Mouse (Mus musculus) liver, embryonic 14.5 days (tissue): ENCODE measurements around the gene Slc22a13. TPM values are rescaled to one million over a fixed set of nuclear protein-coding genes. Genes with fewer than 3 reads are reported as not detected.
"Not testable (repeated sequence)": the region's sequence is repeated elsewhere in the genome, so short reads cannot be mapped to it uniquely, and the experiment has no call there.

ENCODE experiments used
- ATAC-seq: fragments of 200-750 bp; cut with Nextera tagmentation; 2 replicates; pipeline ENCODE4 v1.8.0; 2017; ENCODE audit warnings: moderate number of reproducible peaks, mild to moderate bottlenecking, moderate library complexity; ENCODE audit not compliant: insufficient read depth
- DNase-seq, 3 experiments: peaks; one replicate each; pipeline ENCODE4 v3.0.0-alpha.2; 2012 to 2013; ENCODE audit warnings: low read depth in 3 of 3, low spot score in 3 of 3
- H3K27ac ChIP-seq: fragments of 300-500 bp; sonication (generic); 2 replicates; pipeline ENCODE4 v1.5.1; 2014; ENCODE audit warnings: moderate library complexity, mild to moderate bottlenecking, control low read depth, inconsistent platforms
- H3K27me3 ChIP-seq: fragments of 300-500 bp; sonication (generic); 2 replicates; pipeline ENCODE4 v1.6.1; 2014; ENCODE audit warnings: mild to moderate bottlenecking, low read length, moderate library complexity; ENCODE audit not compliant: control insufficient read depth, insufficient read depth
- H3K36me3 ChIP-seq: fragments of 300-500 bp; sonication (generic); replicated peaks from 2 replicates; pipeline ENCODE4 v1.6.1; 2014; ENCODE audit warnings: low read depth; ENCODE audit not compliant: control insufficient read depth, insufficient read depth
- H3K4me1 ChIP-seq, 2 experiments: fragments of 200-500 bp in 1 of 2; fragments of 300-500 bp in 1 of 2; sonication (generic) in 1 of 2; replicated peaks; 2 replicates each; pipeline ENCODE4 v1.6.1; 2012 to 2014; ENCODE audit warnings: antibody characterized with exemption in 1 of 2, inconsistent platforms in 1 of 2, low read length in 1 of 2; ENCODE audit not compliant: control insufficient read depth in 2 of 2, insufficient read depth in 2 of 2
- H3K4me2 ChIP-seq: fragments of 300-500 bp; sonication (generic); 2 replicates; pipeline ENCODE4 v1.6.1; 2014; ENCODE audit warnings: low read depth, mild to moderate bottlenecking, control low read depth, moderate library complexity
- H3K4me3 ChIP-seq, 2 experiments: fragments of 200-500 bp in 1 of 2; fragments of 300-500 bp in 1 of 2; sonication (generic) in 1 of 2; 2 replicates each; pipeline ENCODE4 v1.5.1; 2012 to 2014; ENCODE audit warnings: low read depth in 2 of 2, low read length in 2 of 2, mild to moderate bottlenecking in 2 of 2, control low read depth in 1 of 2, inconsistent platforms in 1 of 2, moderate library complexity in 1 of 2; ENCODE audit not compliant: insufficient read depth in 1 of 2
- H3K9ac ChIP-seq: fragments of 300-500 bp; sonication (generic); replicated peaks from 2 replicates; pipeline ENCODE4 v1.6.1; 2014; ENCODE audit warnings: mild to moderate bottlenecking, control low read depth, moderate library complexity
- H3K9me3 ChIP-seq: fragments of 300-500 bp; sonication (generic); 2 replicates; pipeline ENCODE4 v1.6.1; 2016; ENCODE audit warnings: low read length, mixed read lengths; ENCODE audit not compliant: control insufficient read depth
- CTCF ChIP-seq: IDR thresholded peaks from 2 replicates; pipeline ENCODE4 v1.5.1; 2016; ENCODE audit warnings: antibody characterized with exemption, low read depth, control low read depth
- EP300 ChIP-seq: IDR thresholded peaks from 2 replicates; pipeline ENCODE4 v1.6.1; 2016; ENCODE audit warnings: antibody characterized with exemption, low read depth
- WGBS: fragments of 180-500 bp; shearing (Covaris S2); extraction: QIAGEN DNeasy Blood & Tissue Kit; methylation state at CpG from one replicate; pipeline ENCODE4 v1.1.7; 2014; ENCODE audit not compliant: insufficient replicate concordance; 5-methylcytosine and 5-hydroxymethylcytosine counted together
- polyA plus RNA-seq, 2 experiments: library from polyadenylated mRNA; depleted of rRNA in 1 of 2; stranded (reverse) in 1 of 2; unstranded in 1 of 2; fragments of >200 nt; fragmentation: Nextera tagmentation in 1 of 2; extraction: Ambion mirVana in 1 of 2; gene quantifications; 2 replicates each; pipeline versions ENCODE4 v1.2.1 to v1.2.3; 2012 to 2014

The Slc22a13 gene
- polyA plus RNA-seq, 2 experiments, result 0.02 TPM; not detected in 1

GRCm38 (mm10) chr9:119219667-119220066 lies 10.8 kb upstream of the Slc22a13 start:
- Histone ChIP-seq H3K27ac (no peak overlapping the region), H3K4me3 (no peak overlapping the region), H3K27me3 (no peaks in the 10 kb centered on the region), H3K36me3 (no peaks in the 10 kb centered on the region), H3K4me1 (no peaks in the 10 kb centered on the region), H3K4me2 (no peak overlapping the region), H3K9me3 (no peaks in the 10 kb centered on the region), H3K9ac (no peak overlapping the region)
- TF ChIP-seq EP300 (no peak), CTCF (no peak)
- DNase-seq, result no peak
- ATAC-seq, result no peak
- 38% methylated on average over 2 of the region's 2 CpGs for WGBS

DNA sequence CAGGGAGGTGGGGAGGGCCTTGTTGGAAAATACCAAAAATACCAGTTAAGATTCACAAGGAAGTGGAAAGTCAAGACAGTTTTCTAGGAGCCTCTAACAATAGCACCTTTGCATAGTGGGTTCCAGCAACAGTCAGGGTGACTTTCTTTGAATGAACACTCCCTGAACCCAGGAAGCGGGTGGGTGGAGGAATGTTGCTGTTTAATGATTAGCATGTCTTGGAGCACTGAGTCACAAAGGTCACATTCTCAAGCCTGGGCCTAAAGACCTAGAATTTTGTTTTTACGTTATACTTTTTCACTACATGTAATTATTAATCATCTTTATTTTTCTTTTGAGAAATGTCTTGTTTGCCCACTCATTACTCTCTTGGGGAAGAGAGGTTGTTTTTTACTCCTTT lies 6.4 kb upstream of the Slc22a13 start:
- not testable (repeated sequence) for H3K4me1 ChIP-seq, H3K4me3 ChIP-seq, H3K27ac ChIP-seq, H3K9ac ChIP-seq, H3K27me3 ChIP-seq, ATAC-seq, DNase-seq, H3K36me3 ChIP-seq, H3K9me3 ChIP-seq, H3K4me2 ChIP-seq
- WGBS, result 67% methylated on average over 2 of the region's 2 CpGs

DNA sequence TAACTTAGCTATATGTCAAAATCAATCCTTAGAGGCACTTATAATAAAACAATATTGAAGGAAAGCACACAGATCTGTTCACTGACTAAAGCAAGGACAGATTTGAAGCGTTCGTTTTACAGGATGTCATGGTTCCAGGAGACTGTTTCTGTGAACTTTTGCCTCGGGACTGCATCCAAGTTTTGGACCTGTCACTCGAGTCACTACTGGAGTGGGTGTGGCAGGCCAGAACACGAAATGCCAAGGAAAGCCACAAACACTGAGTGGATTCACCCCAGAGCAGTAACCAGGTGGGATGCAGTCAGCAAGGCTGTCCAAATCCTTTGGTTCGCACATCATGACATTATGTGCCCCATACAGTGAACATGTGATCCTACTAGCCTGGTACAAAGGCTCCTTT lies 5.7 kb upstream of the Slc22a13 start:
- WGBS, result 72% methylated on average over 6 of the region's 6 CpGs
- ATAC-seq (no peak), DNase-seq (no peak)
- Histone ChIP-seq H3K27ac (no peak overlapping the region), H3K27me3 (no peaks in the 10 kb centered on the region), H3K4me2 (no peak overlapping the region), H3K9me3 (no peaks in the 10 kb centered on the region), H3K36me3 (no peaks in the 10 kb centered on the region), H3K4me1 (no peaks in the 10 kb centered on the region), H3K4me3 (no peak overlapping the region), H3K9ac (no peak overlapping the region)
- no peak for TF ChIP-seq EP300
- no peak for TF ChIP-seq CTCF

- no peaks in the 10 kb centered on the region for H3K4me1 ChIP-seq
- ATAC-seq, result no peak
- WGBS, result 52% methylated on average over 8 of the region's 8 CpGs
Measured at GRCm38 (mm10) chr9:119212996-119213395, 4.1 kb upstream of the Slc22a13 start.

DNA sequence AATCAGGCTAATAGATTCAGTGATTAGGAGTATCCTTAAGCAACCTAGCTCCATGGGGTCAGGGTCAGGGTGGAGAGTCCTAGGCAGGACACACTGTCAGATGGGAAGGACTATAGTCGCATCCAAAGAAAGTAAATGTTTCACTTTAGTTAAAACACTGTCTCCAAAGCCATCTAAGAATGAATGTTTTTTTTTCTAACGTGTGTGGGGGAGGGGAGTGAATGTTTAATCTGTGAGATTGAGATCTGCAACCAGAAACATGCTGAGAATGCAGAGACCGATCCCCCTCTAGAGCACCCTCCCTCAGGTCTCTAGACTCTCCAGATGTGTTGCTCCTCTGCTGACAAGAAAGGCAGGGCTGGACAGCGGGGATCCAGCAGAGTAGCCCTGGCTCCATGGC lies 1.8 kb downstream of the Slc22a13 start:
- ATAC-seq (no peak), DNase-seq (no peak)
- no peaks in the 10 kb centered on the region for H3K36me3 ChIP-seq
- H3K9ac ChIP-seq, result no peak overlapping the region
- H3K27me3 ChIP-seq, result no peaks in the 10 kb centered on the region
- H3K27ac ChIP-seq, result no peak overlapping the region
- H3K4me1 ChIP-seq, result no peaks in the 10 kb centered on the region
- H3K9me3 ChIP-seq, result no peaks in the 10 kb centered on the region
- 53% methylated on average over 4 of the region's 4 CpGs for WGBS
- no peak overlapping the region for H3K4me3 ChIP-seq
- no peak for TF ChIP-seq CTCF
- no peak for TF ChIP-seq EP300
- H3K4me2 ChIP-seq, result no peak overlapping the region

More at GRCm38 (mm10) chr9:119212996-119213395, 4.1 kb upstream of the Slc22a13 start:
- Histone ChIP-seq H3K4me3 (no peak overlapping the region), H3K27ac (no peak overlapping the region), H3K4me2 (no peak overlapping the region), H3K9me3 (no peaks in the 10 kb centered on the region), H3K9ac (no peak overlapping the region), H3K36me3 (no peaks in the 10 kb centered on the region), H3K27me3 (no peaks in the 10 kb centered on the region)
- TF ChIP-seq CTCF (no peak), EP300 (no peak)
- no peak for DNase-seq

- Histone ChIP-seq H3K9ac (no peak overlapping the region), H3K27me3 (no peaks in the 10 kb centered on the region), H3K27ac (no peak overlapping the region), H3K4me1 (no peaks in the 10 kb centered on the region), H3K4me2 (no peak overlapping the region), H3K9me3 (no peaks in the 10 kb centered on the region), H3K4me3 (no peak overlapping the region), H3K36me3 (no peaks in the 10 kb centered on the region)
- TF ChIP-seq CTCF, result no peak
- TF ChIP-seq EP300, result no peak
- DNase-seq, result no peak
- 59% methylated on average over 2 of the region's 2 CpGs for WGBS
- ATAC-seq, result no peak
Measured at GRCm38 (mm10) chr9:119206666-119207065, 2.2 kb downstream of the Slc22a13 start.
